Mouse (Mus musculus): Measurements from ENCODE around the gene Cd300ld5.
"Not testable (repeated sequence)": the region's sequence is repeated elsewhere in the genome, so short reads cannot be mapped to it uniquely, and the experiment has no call there.

Cd300ld5 gene

DNA sequence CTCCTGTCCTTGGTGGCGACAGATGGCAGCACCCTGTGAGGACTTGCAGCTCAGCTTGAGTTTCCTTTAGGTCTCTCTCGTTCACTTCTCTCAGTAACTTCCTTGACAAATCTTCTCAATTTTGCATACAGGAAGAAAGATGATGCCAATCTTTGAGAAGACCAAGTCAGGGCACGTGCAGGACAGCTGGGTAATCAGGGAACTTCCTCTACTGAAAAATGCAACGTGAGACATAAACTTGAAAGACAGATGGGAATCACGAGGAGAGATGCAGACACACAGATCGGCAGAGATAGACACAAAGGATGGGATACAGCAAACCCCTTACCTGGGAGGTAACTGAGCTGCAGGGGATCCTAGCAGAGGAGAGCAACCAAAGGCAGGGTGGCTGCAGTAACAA is at the start of gene Cd300ld5:
Gene Cd300ld5, minus strand, starts transcription at position 101 of the 400 bp plus-strand sequence.
- DNase-seq (ENCODE audit: low spot score): not testable (repeated sequence)

DNA sequence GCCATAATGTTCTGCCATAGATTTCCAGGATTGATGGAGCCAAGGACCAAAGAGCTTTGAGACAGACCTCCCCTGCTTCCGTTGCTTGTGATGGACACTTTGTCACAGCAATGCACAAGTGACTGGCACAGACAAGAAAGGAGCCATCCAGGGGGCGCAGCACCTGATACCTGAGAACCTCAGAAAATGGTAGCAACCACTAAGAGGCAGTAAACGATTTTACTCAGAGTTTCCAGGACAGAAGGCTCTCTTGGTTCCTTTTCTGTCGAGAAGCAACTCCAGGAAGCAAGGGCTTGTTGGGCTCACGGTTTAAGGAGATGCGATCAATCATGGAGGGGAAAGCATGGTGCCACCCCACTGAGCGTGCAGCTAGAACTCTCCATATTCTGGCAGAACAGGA is 48.6 kb upstream of the Cd300ld5 start:
- DNase-seq (ENCODE audit: low spot score): no peak

DNA sequence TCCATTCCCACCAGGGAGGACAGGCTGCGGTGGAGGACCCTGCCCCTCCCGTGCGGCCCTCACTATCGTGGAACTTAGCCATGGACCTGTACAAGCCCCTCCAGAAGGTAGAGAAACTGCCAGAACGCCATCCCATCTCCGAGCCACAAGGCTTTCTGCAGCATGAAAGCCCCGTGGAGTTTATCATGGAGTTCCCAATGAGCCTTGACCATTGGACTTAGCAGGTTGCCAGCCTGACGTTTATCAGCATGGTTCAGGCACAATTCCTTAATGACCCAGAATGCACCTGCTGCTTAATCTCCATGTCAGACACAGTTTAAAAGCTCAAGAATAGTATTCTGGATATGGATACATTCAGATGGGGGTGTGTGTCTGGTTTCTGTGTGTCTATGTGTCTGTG is 47.5 kb upstream of the Cd300ld5 start:
- no peak for DNase-seq (ENCODE audit: low spot score)

DNA sequence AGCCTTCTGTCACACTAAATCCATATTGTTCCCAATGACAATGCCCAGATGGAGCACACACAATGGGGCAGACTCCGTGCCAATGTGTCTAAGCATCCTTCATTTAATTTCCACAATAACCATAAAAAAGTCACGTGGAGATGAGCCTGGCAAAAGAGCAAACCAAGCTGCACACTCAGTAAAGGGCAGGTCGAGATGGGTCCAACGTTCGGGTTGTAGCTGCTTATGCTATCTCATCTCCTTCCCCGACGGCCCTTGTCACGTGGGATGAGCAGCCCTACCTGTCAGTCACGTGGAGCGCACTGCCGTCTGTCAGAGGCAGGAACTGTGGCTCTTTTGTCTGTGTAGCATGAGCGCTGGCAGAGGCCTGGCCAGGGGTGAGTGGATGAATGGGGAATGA is 47.0 kb upstream of the Cd300ld5 start:
- no peak for DNase-seq (ENCODE audit: low spot score)

DNA sequence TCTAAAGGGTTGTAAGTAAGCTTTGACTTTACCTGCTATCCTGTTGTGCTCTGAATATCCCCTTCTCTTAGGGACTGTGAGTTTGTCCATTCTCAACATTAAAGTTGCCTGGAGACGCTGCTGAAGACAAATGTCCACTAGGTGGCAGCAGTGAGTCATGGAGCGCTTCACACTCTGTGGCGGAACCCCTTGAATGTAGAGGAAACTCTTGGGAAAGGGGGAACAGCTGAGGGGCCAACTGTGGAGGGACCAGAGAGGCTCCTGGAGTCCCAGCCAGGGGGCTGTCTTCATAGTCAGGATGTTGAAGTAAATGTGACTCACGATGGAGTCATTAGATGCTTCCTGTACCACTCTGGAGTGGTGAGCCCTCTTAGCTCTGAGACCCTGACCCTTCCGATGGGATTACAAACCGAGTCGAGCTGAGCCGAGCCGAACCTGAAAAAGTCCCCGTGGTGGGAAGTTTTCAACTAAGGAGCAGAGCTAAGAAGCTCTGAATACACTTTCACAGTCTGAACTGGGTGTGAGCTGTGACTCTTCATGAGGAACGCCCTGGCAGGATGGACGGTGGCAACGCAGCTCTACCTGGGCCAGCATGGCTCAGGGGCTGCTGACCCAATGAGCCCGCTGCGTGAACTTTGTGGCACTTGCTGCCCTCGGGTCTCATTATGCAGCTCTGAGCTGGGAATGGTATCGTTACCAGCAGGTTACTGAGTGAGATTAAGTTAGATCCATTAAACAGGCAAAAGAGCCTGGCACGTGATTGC is 46.0 kb upstream of the Cd300ld5 start:
- DNase-seq (ENCODE audit: low spot score): peak; percentile 56

DNA sequence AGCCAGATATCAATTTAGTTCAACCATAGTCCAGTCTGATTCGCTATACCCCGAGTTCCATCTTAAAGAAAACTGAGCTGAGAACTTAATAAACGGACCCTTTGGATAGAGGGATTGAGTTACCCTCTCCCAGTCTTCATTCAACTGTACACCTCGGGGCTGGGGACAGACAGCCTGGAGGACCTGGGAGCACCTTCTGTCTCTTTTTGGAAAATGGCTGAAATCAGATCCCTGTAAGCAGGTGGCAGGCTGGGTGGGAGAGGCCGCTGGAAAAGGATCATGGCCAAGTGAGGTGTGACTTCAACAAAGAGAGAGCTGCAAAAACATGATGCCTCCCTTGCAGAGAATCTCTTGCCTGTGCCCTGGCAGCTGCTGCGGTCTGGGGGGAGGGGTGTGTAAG is 44.6 kb upstream of the Cd300ld5 start:
- no peak for DNase-seq (ENCODE audit: low spot score)

DNA sequence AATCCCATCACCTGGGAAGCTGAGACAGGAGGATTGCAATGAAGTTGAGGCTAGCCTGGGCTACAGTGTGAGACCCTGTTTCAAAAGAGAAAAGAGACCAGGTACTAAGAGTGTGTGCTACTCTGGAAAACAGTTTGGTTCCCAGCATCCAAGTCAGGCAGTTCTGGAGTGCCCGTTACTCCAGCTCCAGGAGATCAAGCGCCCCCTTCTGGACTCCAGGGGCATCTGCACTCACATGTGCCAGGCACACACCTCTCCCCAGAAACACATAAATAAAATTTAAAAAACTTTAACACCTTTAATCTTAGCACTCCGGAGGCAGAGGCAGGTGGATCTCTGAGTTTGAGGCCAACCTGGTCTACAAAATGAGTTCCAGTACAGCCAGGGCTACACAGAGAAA is 43.8 kb upstream of the Cd300ld5 start:
- no peak for DNase-seq (ENCODE audit: low spot score)

DNA sequence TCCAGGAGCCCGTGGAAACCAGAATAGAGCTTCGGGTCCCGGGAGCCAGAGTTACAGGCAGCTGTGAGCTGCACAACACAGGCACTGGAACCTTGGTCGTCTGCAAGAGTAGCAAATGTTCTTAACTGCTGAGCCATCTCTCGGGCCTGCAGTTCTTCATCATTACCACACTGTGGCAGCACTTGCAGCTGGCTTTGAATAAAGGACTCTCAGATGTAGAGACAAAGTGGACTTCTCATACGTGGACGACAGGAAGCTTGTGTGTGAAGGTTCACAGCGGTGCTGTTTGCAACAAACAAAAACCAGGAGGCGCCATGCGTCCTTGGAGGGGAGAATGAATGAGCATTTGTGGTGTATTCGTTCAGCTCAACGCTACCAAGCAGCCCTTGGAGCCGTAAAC is 43.3 kb upstream of the Cd300ld5 start:
- DNase-seq (ENCODE audit: low spot score): peak; percentile 26

DNA sequence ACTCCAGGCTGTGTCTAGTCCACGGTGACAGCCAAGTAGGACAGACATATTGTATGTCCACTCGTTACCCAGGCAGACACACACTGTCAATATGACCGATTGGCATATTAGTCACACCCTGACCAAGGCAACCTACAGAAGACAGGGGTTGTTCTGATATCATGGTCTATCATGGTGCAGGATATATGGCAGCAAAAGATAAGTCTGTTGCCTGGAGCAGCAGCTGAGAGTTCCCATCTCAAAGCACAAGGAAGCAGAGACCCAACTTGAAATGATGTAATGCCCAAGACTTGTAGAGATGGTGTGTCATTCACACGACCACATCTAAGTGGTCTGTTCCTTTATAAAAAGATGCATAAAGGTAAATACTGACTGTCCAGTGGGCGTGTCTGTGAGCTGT is 41.1 kb upstream of the Cd300ld5 start:
- no peak for DNase-seq (ENCODE audit: low spot score)

DNA sequence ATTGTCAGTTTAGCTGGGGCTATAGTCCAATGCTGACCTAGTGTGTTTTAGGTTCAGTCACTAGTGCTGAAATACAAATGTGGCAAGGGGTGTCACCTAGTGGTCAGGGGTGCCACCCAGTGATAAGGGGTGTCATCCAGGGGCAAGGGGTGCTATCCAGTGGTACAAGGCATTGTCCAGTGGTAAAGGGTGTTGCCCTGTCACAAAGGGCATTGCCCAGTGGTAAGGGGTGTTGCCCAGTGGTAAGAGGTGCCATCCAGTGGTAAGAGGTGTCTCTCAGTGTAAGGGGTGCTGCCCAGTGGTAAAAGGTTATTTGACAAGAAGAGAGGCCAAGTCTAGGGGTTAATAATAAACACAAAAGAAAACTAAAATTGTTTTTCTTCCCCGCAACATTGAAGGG is 39.9 kb upstream of the Cd300ld5 start:
- no peak for DNase-seq (ENCODE audit: low spot score)

DNA sequence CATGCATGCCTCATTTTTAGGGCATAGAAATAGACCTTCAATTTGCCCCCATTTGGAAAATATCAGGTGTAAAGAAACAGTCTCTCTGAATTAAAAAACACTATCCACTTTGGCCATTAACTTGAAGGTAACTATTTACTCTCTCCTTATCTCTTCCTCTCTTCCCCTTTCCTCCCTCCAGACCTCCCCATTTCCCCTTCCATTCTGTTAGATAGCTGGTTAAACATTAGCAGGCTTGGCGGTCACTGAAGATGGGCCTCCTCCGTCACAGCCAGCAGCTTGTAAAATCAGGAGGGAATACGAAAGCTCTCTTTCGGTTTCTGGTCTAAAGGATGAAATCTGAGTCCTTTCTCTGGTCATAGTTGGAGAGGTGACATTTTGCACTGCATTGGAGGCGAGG is 38.3 kb upstream of the Cd300ld5 start:
- DNase-seq (ENCODE audit: low spot score): no peak

DNA sequence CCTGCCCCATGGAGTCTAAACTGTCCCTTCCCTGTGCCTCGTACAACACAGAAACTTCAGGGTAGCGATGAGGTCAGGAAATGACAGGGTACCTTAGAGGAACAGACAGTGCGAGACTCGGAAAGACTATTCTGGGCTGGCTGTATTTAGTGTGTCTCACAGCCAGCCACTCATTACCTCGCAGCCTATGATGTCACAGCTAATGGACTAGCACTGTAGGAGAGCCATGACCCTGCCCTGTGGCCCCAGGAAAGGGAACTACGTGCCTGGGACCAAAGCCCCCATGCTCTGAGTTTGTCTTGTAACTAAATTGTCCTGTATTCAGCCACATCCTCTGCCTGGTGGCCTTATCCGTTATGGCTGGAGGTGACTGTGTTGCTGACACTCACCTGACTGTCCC is 37.8 kb upstream of the Cd300ld5 start:
- DNase-seq (ENCODE audit: low spot score): no peak

DNA sequence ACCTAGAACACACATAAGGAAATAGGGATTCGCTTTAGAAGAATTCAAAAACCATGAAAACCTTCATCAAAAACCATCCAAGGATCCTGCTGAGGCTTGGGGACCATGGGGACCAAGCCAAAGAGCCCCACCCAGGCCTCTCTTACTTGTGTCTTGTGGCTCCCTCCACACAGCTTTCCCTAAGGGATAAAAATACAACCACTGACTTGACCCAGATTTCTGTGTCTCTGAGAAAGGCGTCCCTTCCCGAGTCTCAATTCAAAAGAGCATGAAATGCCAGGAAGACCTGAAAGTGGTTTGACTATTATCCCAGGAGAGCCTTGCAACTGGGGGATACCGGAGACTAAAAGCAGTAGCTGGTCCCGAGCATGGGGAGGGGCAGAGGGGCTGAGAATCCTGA is 35.4 kb upstream of the Cd300ld5 start:
- DNase-seq (ENCODE audit: low spot score): no peak

DNA sequence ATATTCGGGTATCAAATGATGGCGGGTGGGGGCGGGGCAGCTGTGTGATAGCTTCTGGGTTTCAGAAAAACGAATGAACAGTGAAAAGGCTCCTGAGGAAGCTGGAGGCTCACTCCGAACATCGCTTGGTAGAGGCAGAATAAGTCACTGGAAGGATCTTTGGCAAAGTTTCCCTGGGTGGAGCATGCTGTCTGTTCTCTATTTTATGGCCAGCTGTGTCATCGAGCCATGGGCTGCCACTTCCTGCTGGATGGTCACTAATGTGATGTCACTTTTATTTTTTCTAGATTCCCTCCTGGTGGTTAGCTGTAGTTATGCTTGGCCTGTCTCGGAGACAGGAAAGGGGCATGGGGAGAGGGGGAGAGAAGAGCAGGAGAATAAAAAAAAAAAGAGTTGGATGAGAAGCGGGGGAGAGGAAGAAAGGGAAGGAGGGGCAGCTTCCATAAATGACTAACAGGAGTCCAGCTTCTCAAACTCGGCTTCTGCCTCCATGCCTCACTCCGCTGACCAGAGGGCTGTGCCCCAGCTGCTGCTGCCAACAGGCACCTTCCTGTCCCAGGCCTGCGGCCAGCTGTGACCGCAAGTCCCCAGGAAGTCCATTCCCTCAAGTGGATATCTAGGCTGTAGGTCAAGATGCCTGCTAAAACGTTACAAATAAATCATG is 34.2 kb upstream of the Cd300ld5 start:
- no peak for DNase-seq (ENCODE audit: low spot score)

DNA sequence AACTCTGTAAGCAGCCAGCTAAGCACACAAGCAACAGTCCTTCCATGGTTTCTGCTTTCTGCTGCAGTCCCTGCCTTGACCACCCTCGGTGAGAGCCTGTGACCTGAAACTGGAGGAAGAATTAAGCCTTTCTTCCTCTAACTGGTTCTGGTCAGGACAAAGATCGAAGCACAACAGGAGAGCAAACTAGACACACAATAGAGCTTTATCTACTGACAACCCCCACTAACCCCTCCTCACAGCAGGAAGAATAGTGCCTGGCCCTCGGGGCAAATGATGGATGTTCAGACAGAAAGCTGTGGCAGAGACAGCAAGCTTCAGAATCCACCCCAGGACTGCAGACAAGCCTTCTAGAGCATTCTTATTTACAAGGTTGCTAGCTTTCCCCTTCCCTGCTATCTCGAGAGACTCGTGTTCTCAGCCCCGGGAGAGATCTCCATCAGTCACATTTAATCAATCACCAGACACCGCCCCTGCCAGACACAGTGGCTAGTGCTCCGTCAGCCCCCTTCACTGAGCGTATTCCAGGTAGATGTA is 33.5 kb upstream of the Cd300ld5 start:
- no peak for DNase-seq (ENCODE audit: low spot score)

DNA sequence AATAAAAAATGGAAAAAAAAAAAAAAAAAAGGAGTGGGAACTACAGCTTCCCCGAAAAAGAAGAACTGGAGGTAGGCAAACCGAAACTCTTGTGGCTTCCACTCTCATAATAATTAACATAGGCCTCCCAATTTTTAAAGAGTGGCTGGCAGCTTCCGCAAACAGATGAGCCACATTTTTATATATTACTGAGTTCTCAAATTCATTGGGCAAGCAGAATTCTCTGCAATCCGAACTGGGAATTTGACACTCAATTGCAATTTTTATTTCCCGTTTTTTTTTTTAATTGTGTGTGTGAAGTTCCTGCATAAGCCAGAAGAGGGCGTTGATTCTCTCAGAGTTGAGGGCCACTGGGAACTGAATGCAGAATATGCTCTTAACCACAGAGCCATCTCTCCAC is 29.2 kb upstream of the Cd300ld5 start:
- DNase-seq (ENCODE audit: low spot score): no peak

DNA sequence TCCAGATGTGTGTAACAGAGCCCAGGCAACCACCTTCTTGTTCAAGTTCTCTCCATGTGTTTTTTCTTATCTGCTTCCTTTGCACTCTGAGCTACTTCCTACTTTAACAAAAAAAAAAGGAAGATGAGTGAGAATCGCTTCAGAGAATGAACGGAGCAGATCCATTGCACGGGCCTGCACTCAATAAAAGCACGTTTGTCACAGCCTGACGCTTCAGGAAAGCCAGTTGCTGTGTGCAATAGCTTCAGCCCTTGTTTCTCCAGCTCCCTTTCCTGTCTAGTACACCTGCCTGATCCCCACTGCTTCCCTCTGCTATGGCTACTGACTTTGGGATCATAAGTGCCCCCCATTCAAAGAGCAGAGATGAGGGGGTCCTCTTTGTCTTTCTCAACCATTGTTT is 24.5 kb upstream of the Cd300ld5 start, which contains the start of gene Cd300e:
Gene Cd300e, minus strand, starts transcription at position 101 of the 400 bp plus-strand sequence.
- DNase-seq (ENCODE audit: low spot score): no peak

DNA sequence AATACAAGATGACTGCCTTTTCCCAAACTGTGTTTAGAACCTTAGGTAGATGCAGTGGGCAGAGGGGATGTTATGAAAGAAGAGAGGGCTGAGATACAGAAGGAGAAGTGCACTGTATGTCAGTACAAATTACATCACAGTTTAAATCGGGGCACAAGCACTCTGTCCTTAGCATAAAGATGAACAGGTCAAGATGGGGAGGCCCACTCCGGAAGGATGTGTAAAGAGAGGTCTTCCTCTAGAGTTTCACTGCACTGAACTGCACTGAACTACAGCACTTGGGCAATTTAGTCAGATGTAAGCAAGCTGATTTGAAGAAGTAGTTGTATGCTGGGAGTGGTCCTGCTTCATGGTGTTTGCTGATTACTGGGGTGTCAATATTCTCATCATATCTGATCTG is 22.2 kb upstream of the Cd300ld5 start:
- DNase-seq (ENCODE audit: low spot score): no peak

DNA sequence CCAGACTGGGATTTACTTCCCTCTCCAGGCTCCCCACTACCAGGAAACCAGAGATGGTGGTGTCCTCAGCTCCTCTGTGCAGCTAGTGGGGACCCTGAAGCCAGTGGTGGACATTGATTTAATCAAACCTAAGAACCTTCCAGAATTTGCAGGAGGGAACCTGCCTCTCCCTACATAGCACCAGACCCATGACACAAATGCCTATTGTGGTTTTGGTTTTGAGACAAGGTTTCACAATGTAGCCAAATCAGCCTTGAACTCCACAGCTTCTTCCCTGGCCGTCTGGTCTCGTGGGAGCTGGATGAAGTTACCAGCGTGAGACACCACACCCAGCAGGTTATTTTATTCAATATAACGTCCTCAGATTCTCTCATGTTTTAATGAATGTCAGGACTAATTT is 21.1 kb upstream of the Cd300ld5 start:
- no peak for DNase-seq (ENCODE audit: low spot score)

DNA sequence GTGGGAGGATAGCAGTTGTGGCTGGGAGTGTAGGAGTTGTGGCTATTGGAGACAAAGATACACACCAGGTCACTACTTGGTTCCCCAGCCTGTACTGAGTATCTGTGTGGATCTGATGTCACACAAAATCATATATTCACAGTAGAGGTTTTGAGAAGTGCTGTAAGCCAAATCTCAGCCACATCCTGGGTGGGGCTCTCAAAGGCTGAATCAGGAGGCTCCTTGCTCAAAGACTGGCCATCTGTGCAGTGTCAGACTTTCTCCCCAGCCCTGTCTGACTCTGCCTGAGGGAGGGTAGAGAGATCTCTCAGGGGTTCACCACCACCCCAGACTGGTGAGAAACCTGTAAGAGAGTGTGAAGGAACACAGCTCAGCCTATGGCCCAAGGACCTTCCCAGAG is 17.0 kb upstream of the Cd300ld5 start:
- DNase-seq (ENCODE audit: low spot score): no peak

DNA sequence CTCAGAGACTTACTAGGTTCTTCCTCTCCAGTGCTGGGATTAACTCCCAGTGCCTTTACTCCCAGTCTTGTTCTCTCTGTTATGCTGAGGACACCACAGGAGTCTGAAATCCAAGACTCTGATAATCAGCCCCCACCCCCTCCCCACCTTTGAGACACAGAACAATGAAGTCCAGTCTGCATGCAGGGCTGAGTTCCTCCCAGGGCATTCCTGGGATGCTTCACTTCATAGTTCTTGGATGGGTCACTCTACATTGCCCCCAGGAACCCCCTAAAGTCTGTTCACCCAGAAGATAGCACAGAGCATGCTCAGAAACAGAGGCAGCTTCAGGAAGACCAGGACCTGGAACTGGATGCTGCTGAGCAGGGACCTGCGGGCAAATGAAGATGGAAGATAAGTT is 15.4 kb upstream of the Cd300ld5 start:
- DNase-seq (ENCODE audit: low spot score): no peak

DNA sequence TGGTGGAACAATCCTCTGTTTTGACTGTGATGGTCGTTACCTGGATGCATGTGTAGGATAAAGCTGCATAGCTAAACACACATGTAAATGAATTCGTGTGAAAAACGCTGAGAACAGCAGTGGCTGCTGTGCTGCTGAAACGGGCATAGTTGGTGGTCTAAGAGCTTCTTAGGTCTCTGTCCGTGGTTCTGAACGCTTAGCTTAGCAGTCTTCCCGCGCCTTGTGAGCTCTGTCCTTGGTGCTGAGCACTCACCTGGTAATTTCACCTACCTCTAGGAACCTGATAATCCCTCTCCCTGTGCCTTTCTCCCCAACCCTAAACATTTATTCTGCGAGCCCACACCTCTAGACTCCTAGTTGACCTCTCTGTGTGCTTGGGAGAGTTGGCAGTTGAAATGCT is 14.6 kb upstream of the Cd300ld5 start:
- DNase-seq (ENCODE audit: low spot score): peak; percentile 25

DNA sequence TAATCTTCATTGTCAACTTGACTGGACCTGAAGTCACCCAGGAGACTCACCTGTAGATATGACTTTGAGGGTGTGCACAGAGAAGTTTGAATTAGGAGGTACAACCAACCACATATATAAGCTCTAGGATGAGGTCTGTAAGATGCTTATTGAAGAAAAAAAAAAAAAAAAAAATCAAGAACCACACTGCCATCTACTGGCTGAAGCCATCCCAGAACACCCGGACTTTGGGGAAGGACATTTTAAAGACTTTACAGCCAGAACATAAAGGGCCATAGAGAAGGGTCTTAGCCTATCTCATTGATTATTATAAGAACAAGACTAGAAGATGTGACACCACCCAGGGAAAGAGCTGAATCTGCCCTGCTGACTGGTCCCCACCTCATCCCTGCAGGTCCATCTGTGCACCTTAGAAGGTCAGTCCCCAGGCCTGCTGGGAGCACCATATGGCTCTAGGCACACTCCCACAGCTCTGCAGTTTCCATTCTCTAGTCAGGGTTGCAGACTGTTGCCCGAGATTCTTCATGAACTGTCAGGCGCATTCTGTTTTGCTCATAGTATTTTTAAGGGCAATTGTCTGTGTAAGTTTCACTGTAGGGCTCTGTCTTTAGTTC is 11.8 kb upstream of the Cd300ld5 start:
- DNase-seq (ENCODE audit: low spot score): no peak

All from c-Kit-positive CD71-positive TER-119-positive erythroid progenitor cells, embryonic 14.5 days (primary cell).